Mouse (Mus musculus): ENCODE data around the gene Snd1.

GRCm38 (mm10) chr6:28428290-28428689 lies 46.6 kb upstream of the Snd1 start, which contains the start of gene Gcc1:
- TF ChIP-seq FLI1 (IDR thresholded peaks at IDR 0.05; ENCODE audit: low read length) (no peak), GATA1 (IDR thresholded peaks at IDR 0.05; ENCODE audit: borderline replicate concordance, low read length) (no peak)
